Mouse (Mus musculus): Measurements from ENCODE around the gene Pip5kl1.

Gene Pip5kl1

GRCm38 (mm10) chr2:32585149-32585714 is 10.6 kb downstream of the Pip5kl1 start:
- no peak for ATAC-seq (ENCODE audit: low TSS enrichment)

- ATAC-seq (ENCODE audit: low TSS enrichment) = peak; percentile 66
Measured at GRCm38 (mm10) chr2:32586871-32587351, 12.3 kb downstream of the Pip5kl1 start, which contains the start of gene St6galnac4. TSS of gene St6galnac4 (plus strand) at chr2:32587095.

DNA sequence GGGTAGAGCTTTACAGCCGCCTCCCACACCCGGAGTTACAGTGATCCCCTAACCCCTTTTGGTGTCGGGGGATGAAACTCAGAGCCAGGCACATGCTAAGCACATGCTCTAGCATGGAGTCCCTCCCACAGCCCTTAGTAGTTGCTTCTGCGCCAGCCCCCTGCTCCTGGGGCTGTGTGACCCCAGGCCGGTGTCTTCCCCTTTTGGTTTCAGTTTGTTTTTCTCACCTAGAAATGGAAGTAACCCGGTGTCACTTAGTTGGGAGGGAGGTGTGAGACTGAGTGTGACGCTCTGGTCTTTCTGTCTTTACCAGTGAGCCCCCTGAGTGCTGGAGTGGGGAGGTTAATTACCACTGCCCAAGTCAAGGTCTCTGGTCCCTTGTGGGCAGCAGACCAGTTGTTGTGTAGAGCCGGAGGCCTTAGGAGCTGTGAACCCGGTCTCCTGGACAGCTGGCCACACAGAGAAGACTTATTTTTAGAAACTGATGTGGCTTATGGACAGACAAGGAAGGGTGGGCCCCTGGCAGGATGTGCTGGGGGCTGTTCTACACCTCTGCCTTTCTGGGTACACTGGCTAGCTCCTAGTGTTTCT is 13.2 kb downstream of the Pip5kl1 start:
- ATAC-seq (ENCODE audit: low TSS enrichment) = no peak

GRCm38 (mm10) chr2:32589213-32589795 is 14.7 kb downstream of the Pip5kl1 start:
- peak; percentile 44 for ATAC-seq (ENCODE audit: low TSS enrichment)

GRCm38 (mm10) chr2:32590224-32590623 is 15.6 kb downstream of the Pip5kl1 start:
- no peak for ATAC-seq (ENCODE audit: low TSS enrichment)

- ATAC-seq (ENCODE audit: low TSS enrichment) = no peak
Measured at GRCm38 (mm10) chr2:32591249-32591648, 16.7 kb downstream of the Pip5kl1 start.

DNA sequence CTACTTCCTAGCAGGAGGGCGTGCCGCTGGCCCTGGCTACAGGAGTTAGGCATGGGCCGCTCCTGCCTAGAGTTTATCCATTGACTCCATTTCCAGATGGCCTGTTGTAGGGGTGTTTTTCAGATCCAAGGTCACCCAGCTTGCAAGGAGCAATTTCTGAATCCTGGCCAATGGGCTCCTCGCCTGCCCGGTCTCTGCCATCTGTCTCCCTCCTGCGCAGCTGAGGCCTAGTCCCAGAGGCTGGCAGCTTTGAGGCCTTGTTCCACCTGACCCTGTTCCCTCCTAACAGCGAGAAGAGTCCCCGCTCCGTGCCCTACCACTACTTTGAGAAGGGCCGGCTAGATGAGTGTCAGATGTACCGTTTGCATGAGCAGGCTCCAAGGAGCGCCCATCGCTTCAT is 22.1 kb downstream of the Pip5kl1 start:
- ATAC-seq (ENCODE audit: low TSS enrichment) = no peak

GRCm38 (mm10) chr2:32597248-32597647 is 22.7 kb downstream of the Pip5kl1 start:
- ATAC-seq (ENCODE audit: low TSS enrichment) = no peak

DNA sequence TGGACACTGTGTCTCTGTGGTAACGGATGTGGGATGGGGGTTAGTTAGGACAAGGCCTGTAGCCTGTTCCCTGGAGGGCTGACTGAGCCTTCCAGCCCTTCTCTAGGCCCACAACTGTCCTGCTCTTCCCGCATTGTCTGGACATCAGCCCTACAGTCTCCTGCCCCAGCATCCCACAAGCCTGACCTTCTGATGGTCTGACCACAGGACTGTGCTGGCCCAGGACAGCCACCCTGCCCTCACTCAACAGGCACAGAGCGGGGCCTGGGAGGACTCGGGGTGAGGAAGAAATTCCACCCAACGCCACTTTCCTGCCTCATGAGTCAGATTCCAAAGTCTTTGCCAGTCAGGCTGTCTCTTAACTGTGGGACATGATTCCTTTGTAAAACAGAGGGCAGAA is 23.1 kb downstream of the Pip5kl1 start:
- no peak for ATAC-seq (ENCODE audit: low TSS enrichment)

GRCm38 (mm10) chr2:32598506-32598905 is 23.9 kb downstream of the Pip5kl1 start:
- ATAC-seq (ENCODE audit: low TSS enrichment) = no peak

DNA sequence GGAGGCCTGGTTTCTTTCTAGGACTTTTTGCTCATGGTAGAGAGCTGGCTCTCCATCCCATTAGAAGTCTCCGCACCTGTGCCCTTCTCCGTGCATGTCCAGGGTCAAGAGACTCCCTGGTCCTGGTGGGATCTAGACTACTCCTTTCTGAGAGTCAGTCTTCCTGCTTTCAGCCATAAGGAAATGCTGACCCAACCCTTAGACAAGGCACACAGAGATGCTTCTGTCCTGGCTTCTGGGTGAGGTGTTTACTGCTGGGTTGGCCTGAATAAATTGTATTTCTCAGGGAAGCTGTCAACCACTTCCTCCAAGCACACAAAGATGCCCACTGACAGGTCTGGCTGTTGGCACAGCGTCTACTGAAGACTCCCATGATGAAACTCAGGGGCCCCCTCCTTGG is 24.8 kb downstream of the Pip5kl1 start, which contains the start of gene St6galnac6:
Gene St6galnac6, plus strand, starts transcription at position 301 of the 400 bp plus-strand sequence.
- ATAC-seq (ENCODE audit: low TSS enrichment) = no peak

- ATAC-seq (ENCODE audit: low TSS enrichment) = no peak
Measured at GRCm38 (mm10) chr2:32601417-32602065, 26.9 kb downstream of the Pip5kl1 start.

DNA sequence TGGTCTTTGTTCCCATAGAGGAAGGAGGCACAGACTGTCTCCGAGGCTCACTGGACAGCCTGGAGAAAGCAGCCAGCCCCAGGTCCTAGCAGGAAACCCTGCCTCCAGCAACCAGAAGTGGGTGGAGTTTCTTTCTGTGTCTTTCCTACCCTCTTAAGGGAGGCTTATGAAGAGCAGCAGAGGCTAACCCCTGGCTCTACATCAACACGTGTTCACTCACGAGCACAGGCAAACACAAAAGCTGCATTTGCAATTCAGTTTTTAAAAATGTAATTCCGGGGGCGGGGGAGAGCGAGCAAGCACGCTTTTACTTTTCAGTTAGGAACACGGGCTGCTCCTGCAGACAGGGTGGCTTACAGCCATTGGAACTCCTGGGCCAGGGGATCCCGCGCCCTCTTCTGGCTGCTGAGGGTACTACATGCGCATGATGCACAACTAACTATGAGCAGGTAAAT is 28.0 kb downstream of the Pip5kl1 start:
- ATAC-seq (ENCODE audit: low TSS enrichment) = peak; percentile 48

- no peak for ATAC-seq (ENCODE audit: low TSS enrichment)
Measured at GRCm38 (mm10) chr2:32604631-32605030, 30.0 kb downstream of the Pip5kl1 start.

GRCm38 (mm10) chr2:32606161-32607142 is 31.9 kb downstream of the Pip5kl1 start:
- peak; percentile 72 for ATAC-seq (ENCODE audit: low TSS enrichment)

DNA sequence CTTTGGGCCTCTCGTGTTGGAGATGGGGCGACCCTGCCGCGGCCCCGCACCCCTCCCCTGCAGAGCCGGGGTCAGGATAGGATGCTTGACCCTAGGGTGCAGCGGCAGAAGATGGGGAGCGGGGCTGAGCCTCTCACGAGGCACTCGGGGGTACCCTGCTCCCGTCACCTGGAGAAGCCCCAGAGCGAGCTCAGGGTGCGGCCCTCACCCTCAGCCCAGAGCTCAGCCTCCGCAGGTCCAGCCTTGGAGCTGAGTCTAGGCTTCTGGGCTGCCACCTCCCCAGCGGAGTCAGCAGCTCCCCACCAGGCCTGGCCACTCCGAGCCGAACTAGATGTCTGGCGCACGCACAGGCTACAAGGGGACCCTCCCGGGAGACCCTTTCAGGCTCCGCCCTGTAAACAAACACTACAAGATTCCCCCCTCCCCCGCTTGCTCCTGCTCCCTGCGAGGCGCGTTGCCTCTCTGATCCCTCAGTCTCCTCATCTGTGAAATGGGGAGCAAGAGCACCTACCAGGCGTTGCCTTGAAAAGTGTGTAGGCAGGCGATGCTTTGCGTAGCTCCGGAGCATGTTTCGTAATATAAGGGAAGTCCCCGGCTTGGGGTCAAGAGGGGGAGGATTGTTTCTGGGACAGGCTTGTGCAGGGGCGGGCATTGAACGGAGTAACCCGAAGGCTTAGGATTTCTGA is 32.8 kb downstream of the Pip5kl1 start:
- peak; percentile 14; the same call in 1 of the 2 replicates for ATAC-seq (ENCODE audit: low TSS enrichment)

DNA sequence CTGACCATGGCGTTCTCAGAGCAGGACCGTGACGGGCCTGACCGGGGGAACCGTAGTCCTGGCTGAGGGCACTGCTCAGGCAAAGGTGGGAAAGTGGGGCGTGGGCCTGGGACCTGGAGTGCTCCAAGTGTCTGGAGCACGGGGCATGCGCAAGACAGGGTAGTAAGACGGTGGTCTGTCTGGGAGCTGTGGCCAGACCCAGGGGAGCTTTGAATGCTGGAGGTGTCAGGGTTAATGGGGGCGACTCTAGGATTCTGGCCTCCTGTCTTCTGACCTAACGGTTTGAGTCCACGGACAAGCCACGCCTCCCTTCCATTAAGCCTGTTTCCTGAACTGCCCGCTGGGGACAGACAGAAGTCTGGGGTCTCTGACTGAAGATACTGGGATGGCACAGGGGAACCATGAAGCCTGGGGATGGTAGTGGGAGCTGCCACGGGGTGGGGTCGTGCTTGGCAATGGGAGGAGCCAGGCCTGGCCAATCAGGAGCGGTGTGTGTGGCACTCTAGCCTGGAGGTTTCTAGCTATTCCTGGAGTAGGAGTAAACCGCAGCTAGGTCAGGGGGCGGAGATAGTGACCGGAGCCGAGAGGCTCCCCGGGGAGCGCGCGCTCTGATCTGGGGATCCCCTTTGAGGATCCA is 33.7 kb downstream of the Pip5kl1 start:
- 0 out of 2 replicates have a peak, but pooled peaks have one; percentile 21 for ATAC-seq (ENCODE audit: low TSS enrichment)

DNA sequence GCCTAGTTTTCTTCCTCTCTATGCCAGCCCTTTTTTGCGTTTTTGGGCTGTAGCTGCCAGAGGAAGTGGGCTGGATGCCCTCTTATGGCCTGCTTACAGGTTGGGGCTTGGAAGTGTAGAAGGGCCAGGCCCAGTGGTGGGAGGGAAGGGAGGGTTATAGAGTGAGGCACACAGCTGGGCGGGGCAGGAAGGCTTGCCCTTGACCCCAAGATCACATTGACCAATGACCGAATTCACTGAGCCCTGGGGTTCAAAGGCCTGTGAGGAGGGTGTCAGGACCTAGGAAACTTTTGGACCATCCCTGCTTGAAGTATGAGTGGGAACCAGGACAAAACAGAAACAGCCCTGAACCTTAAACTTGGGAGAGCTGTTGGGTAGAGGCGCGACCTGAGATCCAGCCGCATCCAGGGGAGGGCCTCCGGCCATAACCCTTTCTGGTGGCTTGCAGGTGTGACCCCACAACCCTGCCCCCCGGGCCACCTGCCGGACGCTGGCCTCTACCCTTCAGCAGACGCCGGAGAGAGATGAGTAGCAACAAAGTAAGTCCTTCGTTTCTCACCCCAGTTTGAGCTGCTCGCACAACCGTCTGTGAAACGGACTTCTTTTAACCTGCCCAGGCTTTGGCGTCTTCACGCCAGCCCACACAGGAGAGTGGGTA is 34.3 kb downstream of the Pip5kl1 start:
- no peak for ATAC-seq (ENCODE audit: low TSS enrichment)

GRCm38 (mm10) chr2:32610610-32611229 is 36.1 kb downstream of the Pip5kl1 start:
- ATAC-seq (ENCODE audit: low TSS enrichment) = peak; percentile 21; the same call in 1 of the 2 replicates

Measured in frontal cortex, adult (tissue).